Mouse (Mus musculus) natural killer cell, adult 2 months (primary cell): ENCODE results near the gene Tcf20.

ENCODE experiments used
- DNase-seq, 2 experiments: peaks; one replicate each; pipeline ENCODE4 v3.0.0; 2022; ENCODE audit warnings: low spot score in 2 of 2

The Tcf20 gene

GRCm38 (mm10) chr15:82923531-82923930 is 64.1 kb downstream of the Tcf20 start:
- no peak for DNase-seq

DNA sequence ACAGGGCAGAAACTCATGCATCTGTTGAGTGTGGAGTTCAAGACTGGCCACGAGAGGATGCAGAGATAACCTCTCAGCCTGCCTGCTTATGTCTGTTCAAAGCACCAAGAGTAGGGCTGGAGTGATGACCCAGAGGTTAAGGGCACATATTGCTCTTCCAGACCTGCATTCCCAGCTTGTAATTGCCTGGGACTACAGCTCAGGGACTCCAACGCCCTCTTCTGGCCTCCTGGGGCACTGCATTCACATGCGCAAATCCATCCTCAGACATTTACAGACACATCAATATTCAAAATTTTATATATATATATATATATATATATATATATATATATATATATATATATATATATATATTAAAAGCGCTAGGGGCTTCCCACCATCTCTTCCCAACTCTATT is 64.9 kb downstream of the Tcf20 start:
- no peak for DNase-seq

GRCm38 (mm10) chr15:82922052-82922451 is 65.6 kb downstream of the Tcf20 start:
- no peak for DNase-seq

DNA sequence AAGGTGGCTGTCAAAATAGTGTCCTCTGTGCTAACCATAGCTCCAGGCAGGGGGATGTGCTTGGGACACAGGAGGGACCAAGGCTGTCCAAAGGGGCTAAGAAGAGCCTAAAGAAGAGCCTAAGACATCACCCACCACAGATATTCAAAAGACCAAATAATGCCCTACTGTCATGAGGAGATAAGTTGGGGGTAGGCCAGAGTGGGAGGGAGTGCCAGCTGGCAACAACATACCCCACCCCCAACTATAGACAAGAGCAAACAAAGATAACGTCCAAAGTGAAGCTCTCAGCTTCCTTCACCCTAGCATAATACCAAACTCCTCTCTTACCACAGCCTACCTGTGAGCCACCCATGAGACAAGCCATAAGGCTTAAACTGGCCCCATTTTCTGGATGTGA is 66.1 kb downstream of the Tcf20 start:
- DNase-seq = no peak

DNA sequence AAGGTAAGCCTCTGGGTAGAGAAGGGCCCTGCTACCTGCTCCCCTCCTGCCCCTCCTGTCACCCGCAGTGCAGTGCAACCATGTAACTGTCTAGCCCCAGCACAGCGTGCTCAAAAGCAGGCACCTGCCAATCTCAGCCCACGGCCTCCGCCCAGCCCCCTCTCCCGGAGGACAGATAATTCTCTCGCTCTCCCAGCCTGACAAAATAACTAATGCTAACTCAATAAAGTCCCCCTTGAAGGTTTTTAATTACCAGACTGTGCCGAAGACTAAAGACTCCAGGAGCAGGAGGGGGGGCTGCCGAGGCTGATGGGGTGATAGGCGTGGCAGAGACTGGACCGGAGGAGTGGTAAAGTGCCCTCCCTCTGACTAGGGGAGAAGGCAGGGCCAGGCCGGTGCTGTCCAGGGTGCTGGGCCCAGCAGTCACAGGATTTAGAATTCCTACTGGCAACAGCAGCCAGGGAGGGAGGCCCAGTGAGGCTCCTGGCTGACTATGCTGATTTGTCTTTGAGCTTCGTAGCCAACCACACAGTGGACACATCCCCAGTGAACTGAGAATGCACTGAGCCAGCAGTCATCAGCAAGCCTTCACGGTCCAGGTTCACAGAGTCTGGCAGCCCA is 66.7 kb downstream of the Tcf20 start:
- DNase-seq = no peak

GRCm38 (mm10) chr15:82917965-82918364 is 69.7 kb downstream of the Tcf20 start:
- no peak for DNase-seq

- no peak for DNase-seq
Observed at GRCm38 (mm10) chr15:82917207-82917844, 70.3 kb downstream of the Tcf20 start.

GRCm38 (mm10) chr15:82914455-82914854 is 73.2 kb downstream of the Tcf20 start:
- DNase-seq = no peak

DNA sequence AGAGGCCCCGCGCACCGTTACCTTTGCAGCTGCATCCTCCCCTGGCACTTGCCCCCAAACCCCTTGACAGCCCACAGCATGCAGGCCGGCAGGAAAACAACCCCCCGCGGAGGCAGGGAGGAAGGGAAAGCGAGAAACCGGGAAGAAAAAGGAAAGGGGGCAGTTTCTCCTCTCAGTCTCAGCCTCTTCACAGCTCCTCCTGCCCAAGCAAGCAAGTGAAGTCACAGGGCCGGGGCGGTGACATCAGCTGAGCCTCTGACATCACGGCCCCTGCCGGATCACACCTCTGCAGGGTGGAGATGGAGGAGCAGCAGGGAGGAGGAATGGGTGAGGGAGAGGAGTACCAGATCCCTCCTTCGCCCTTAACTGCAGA is 75.7 kb downstream of the Tcf20 start:
- peak; percentile 35 to 53 for DNase-seq

GRCm38 (mm10) chr15:82911001-82911964 is 76.4 kb downstream of the Tcf20 start:
- DNase-seq = no peak

DNA sequence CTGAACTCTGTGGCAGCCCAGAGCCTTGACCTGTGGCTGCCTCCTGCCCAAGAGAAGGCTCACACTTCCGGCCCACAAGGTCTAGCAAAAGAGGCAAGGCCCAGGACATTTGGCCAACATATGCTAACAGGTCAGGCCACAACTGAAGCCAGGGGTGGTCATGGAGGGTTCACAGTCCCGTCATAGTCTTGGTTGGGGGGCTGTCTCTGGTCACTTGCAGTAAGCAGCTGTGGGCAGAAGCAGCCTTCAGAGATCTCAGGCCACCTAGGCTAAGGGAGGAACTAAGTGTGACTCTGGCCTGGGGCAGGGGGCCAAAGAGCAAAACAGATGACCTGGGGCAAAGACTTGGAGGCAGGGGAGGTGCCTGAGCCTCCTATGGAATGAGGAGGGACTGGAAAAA is 77.1 kb downstream of the Tcf20 start:
- peak in 1 of 2 experiments; percentile 25 for DNase-seq

DNA sequence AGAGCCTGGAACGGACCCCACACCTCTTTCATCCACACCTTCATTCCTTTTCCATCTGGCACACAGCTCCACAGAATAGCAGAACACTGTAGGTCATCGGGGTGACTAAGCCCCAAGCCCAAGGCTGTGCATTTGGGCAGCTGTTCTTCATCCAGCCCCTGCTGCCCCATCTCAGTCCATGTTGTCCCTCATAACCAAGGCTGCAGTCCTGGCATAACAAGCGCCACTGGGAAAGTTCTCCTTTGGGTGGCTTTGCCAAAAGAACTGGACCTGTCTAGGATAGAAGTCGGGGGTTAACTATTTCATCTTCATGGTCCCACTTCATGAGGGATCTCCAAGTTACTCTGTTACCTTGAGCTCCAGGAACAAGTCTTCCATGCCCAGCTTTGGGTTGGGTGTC is 77.9 kb downstream of the Tcf20 start:
- no peak for DNase-seq

DNA sequence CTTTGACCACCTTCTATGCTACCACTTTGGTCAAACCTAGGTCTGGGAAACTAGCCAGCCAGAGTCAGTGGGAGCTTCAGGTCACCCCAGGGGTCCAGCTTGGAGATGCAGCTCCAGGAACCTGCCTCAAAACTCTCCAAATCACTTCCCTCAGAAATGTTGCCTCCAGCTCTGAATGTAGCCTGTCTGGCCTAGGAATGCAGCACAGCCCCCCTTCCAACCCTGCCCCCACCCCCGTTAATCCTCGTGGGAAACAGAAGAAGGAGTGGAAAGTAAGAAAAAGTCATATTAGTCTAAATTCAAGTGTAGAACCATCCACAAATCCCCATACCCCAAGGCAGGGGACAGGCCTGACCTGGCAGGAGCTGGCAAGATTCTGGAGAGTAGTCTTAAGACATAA is 79.2 kb downstream of the Tcf20 start:
- no peak for DNase-seq

- no peak for DNase-seq
Observed at GRCm38 (mm10) chr15:82907306-82907705, 80.4 kb downstream of the Tcf20 start.

- DNase-seq = peak in 1 of 2 experiments; percentile 50
Observed at GRCm38 (mm10) chr15:82906574-82907061, 81.1 kb downstream of the Tcf20 start.

DNA sequence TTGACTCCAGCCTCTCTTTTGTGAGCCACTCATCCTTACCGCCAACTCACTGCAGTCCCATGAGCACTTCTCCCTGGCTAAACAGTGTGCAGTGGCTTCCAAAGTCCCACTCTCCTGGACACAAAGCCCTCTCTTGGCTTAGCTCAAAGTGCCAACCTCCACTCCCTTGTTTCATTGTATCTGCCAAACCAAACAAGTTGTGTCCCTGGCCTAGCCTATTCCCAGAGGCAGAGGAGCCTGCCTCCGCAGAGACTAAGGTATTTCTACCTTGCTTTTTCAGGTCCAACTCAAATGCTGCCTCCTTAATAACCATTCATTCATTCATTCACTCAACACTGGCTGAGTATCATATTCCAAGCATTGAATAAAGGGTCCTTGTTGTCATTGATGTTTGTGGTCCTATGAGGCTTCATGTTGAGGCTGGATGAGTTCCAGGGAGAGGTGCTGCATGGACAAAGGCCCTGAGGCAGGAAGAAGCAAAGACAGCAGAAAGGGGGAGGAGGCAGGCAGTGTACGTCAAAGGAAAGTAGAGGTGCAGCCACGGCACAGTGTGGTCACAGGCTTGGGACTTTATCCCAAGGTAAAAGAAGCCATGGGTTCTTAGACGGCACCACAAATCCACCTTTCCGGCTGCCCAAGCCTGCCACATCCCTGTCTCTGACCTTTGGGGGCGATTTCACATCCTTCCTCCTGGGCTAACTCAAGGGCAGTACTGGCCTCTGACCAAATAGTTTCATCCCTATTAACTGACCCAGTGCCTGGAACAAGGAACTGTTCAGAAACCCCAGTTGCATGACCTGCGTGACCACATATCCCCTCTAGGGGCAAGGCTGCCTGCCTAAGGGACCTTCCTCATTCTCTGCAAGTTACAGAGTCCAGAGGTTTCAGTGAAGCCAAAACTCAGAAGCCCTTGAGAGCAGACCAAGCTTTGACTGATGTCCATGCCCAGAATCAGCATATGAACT is 82.0 kb downstream of the Tcf20 start:
- DNase-seq = no peak

GRCm38 (mm10) chr15:82904526-82904925 is 83.1 kb downstream of the Tcf20 start:
- no peak for DNase-seq

DNA sequence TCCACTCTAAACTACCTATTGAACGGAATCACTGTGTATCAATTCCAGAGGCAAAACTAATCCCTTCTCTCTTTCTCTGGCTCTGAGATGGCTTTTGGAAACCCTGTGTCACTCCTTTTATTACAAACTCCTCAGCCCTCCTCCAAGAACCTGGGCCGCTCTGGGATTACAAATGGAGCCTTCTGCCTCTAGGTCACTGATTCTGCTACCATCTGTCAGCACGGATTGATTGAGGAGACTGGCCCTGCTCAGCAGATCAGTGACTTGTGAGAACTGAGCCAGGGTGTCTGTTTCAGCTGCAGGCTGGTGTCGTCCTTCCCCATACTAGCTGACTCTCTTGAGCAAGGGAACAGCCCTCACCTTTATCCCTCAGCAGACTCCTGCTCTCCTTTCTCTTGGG is 85.2 kb downstream of the Tcf20 start:
- DNase-seq = no peak

GRCm38 (mm10) chr15:82901306-82901705 is 86.4 kb downstream of the Tcf20 start:
- no peak for DNase-seq

DNA sequence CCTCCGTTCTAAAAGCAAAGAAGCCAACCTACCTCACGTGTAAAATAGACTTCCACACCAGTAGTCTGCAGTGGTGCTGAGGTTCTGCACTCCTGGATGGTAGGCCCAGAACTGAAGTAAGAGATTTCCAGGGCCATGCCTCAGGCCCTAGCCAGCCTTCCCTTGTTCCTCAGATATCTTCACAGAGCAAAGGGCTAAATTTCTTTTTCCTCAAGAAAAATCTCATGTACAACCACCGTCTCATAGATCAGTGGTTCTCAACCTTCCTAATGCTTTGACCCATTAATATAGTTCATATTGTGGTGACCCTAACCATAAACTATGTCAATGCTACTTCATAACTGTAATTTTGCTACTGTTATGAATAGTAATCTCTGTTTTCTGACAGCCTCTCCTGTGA is 87.3 kb downstream of the Tcf20 start:
- no peak for DNase-seq

GRCm38 (mm10) chr15:82899676-82900301 is 87.9 kb downstream of the Tcf20 start:
- DNase-seq = peak; percentile 70 to 79
